Mouse (Mus musculus) heart, embryonic 13.5 days (tissue): Measurements from ENCODE around the gene Specc1. TPM values are rescaled to one million over a fixed set of nuclear protein-coding genes. Genes with fewer than 3 reads are reported as not detected.
"Not testable (repeated sequence)": the region's sequence is repeated elsewhere in the genome, so short reads cannot be mapped to it uniquely, and the experiment has no call there.

Source experiments
- ATAC-seq: fragments of 200-750 bp; cut with Nextera tagmentation; 2 replicates; pipeline ENCODE4 v1.8.0; 2017; ENCODE audit warnings: moderate TSS enrichment; ENCODE audit not compliant: insufficient number of reproducible peaks, low FRiP score, low TSS enrichment; ENCODE audit errors: extremely low read depth
- H3K27ac ChIP-seq: fragments of 300-500 bp; sonication (generic); replicated peaks from 2 replicates; pipeline ENCODE4 v1.5.1; 2015; ENCODE audit warnings: moderate library complexity, mild to moderate bottlenecking, inconsistent platforms
- H3K27me3 ChIP-seq: fragments of 300-500 bp; sonication (generic); replicated peaks from 2 replicates; pipeline ENCODE4 v1.6.1; 2015; ENCODE audit warnings: mild to moderate bottlenecking, inconsistent platforms
- H3K36me3 ChIP-seq: fragments of 300-500 bp; sonication (generic); 2 replicates; pipeline ENCODE4 v1.6.1; 2015; ENCODE audit warnings: mild to moderate bottlenecking, inconsistent platforms
- H3K4me1 ChIP-seq: fragments of 300-500 bp; sonication (generic); 2 replicates; pipeline ENCODE4 v1.6.1; 2015; ENCODE audit warnings: inconsistent platforms
- H3K4me2 ChIP-seq: fragments of 300-500 bp; sonication (generic); 2 replicates; pipeline ENCODE4 v1.6.1; 2015; ENCODE audit warnings: inconsistent platforms, mild to moderate bottlenecking, moderate library complexity
- H3K4me3 ChIP-seq: fragments of 300-500 bp; sonication (generic); 2 replicates; pipeline ENCODE4 v1.5.1; 2015; ENCODE audit warnings: moderate library complexity, mild to moderate bottlenecking, inconsistent platforms
- H3K9ac ChIP-seq: fragments of 300-500 bp; sonication (generic); 2 replicates; pipeline ENCODE4 v1.6.1; 2015; ENCODE audit warnings: inconsistent platforms, mild to moderate bottlenecking, moderate library complexity
- H3K9me3 ChIP-seq: fragments of 300-500 bp; sonication (generic); 2 replicates; pipeline ENCODE4 v1.6.1; 2016; ENCODE audit warnings: inconsistent platforms
- WGBS: fragments of 180-500 bp; shearing (Covaris S2); methylation state at CpG from one replicate; pipeline ENCODE4 v1.1.7; 2015; ENCODE audit warnings: mixed read lengths; 5-methylcytosine and 5-hydroxymethylcytosine counted together
- polyA plus RNA-seq: library from polyadenylated mRNA; unstranded; fragments of >200 nt; fragmentation: Nextera tagmentation; extraction: Ambion mirVana; gene quantifications from 2 replicates; pipeline ENCODE4 v1.2.1, GENCODE M21; 2015

Gene Specc1
- polyA plus RNA-seq, 1 experiment from 2014 or later: 13.1 TPM

DNA sequence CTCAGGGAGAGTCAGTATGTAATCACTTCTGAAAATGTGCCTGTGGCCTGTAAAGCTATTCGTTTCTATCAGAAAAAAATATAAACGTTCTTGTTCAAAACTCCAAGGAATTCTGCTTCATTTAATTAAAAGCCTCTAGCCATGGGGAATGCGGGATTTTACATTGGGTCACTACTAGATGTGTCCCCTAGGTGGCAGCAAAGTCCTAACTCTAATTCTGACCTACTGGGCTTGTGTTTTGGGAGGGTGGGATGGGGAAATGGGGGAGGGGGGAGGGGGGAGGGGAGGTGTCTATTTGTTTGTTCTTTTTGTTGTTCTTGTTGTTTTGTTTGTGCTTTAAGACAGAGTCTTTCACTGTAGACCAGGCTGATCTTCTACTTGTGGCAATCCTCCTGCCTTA, 7.2 kb upstream of the Specc1 start:
- Histone ChIP-seq H3K36me3 (no peaks in the 10 kb centered on the region), H3K9ac (no peak overlapping the region), H3K4me1 (no peaks in the 10 kb centered on the region), H3K4me3 (no peak overlapping the region), H3K27me3 (no peaks in the 10 kb centered on the region), H3K27ac (no peak overlapping the region), H3K9me3 (no peaks in the 10 kb centered on the region), H3K4me2 (no peak overlapping the region)
- 3% methylated on average over 3 of the region's 3 CpGs for WGBS
- ATAC-seq: no peak

- H3K27ac ChIP-seq: no peak overlapping the region
- no peak overlapping the region for H3K9ac ChIP-seq
- H3K36me3 ChIP-seq: no peaks in the 10 kb centered on the region
- H3K4me1 ChIP-seq: no peaks in the 10 kb centered on the region
- H3K4me2 ChIP-seq: no peak overlapping the region
- no peak for ATAC-seq
- 17% methylated on average over 10 of the region's 10 CpGs for WGBS
- no peaks in the 10 kb centered on the region for H3K9me3 ChIP-seq
- no peaks in the 10 kb centered on the region for H3K27me3 ChIP-seq
- no peak overlapping the region for H3K4me3 ChIP-seq
Measured at GRCm38 (mm10) chr11:61950632-61951031, 5.9 kb upstream of the Specc1 start.

DNA sequence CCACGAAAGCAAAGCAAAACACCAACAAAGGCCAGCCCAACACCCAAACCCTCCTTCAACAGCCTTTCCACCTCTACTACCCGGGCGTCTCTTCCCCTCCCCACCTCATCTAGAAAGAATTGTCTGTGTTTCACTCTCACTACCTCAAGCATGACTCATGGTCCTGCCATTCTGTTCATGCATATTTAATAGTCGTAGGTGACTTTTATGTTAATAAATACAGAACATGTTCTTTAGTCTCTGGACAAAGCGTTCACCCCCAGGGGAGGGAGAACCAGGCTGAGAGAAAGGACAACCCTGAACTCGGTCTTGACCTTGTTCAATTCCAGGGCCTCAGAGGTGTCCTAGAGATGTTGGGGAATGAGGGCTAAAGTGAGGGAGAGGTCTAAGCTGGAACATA, 1.4 kb upstream of the Specc1 start:
- no peak overlapping the region for H3K4me3 ChIP-seq
- no peak overlapping the region for H3K4me2 ChIP-seq
- no peaks in the 10 kb centered on the region for H3K36me3 ChIP-seq
- H3K27me3 ChIP-seq: peaks cover 26% of the 10 kb centered on the region
- H3K4me1 ChIP-seq: peaks cover 8% of the 10 kb centered on the region
- WGBS: 70% methylated on average over 6 of the region's 6 CpGs
- no peak overlapping the region for H3K27ac ChIP-seq
- no peaks in the 10 kb centered on the region for H3K9me3 ChIP-seq
- no peak overlapping the region for H3K9ac ChIP-seq
- no peak for ATAC-seq

DNA sequence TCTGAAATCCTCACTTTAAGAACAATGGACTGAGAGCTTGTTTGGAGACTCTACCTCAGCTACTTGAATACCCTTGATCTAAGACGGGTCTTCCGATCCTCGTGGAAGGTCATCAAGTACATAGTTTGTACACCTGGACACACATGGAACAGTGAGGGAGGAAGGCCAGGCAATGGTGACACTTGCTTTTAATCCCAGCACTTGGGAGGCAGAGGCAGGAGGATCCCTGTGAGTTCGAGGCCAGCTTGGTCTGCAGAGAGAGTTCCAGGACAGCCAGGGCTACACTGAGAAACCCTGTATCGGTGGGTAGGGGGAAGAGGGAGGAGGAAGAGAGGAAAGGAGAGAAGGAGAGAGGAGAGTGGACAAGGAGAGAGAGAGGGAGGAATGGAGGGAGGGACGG, 612 bp upstream of the Specc1 start:
- H3K4me3 ChIP-seq: peak overlapping the region; percentile 70; the same call in 1 of the 2 replicates
- WGBS: 70% methylated on average over 6 of the region's 6 CpGs
- no peak overlapping the region for H3K27ac ChIP-seq

DNA sequence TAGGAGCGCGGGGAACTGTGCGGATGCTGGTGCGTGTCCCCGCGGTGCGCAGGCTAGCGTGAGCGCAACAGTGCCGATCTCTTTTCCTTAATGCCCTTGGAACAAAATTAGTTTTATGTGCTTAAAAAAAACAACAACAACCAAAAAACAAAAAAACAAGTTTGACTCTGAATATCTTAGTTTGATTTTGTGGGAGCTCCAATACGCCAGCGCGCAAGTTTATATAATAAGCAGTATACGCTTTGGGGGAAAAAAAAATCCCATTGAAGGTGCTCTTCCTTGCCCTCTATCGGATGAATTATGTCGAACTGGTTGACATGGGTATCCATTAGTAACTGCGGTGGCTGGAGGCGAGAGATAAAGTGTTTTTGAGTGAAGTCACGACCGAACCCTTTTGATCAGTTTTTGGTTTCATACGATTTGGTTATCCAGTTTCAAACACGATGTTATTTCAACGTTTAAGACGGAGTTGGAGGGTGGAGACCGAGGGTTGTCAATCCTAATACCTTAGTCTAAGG, 792 bp downstream of the Specc1 start:
- H3K27me3 ChIP-seq: peaks cover 30% of the 10 kb centered on the region
- peak overlapping the region; percentile 78 for H3K9ac ChIP-seq
- H3K36me3 ChIP-seq: no peaks in the 10 kb centered on the region
- H3K4me1 ChIP-seq: peaks cover 8% of the 10 kb centered on the region
- peak overlapping the region; percentile 100 for H3K4me2 ChIP-seq
- ATAC-seq: no peak
- 5% methylated on average over 25 of the region's 25 CpGs for WGBS
- H3K9me3 ChIP-seq: no peaks in the 10 kb centered on the region
- H3K4me3 ChIP-seq: peak overlapping the region; percentile 70
- H3K27ac ChIP-seq: no peak overlapping the region

More for the DNA sequence above, 612 bp upstream of the Specc1 start:
- peaks cover 8% of the 10 kb centered on the region for H3K4me1 ChIP-seq
- H3K27me3 ChIP-seq: peaks cover 30% of the 10 kb centered on the region
- no peaks in the 10 kb centered on the region for H3K9me3 ChIP-seq
- no peak overlapping the region for H3K9ac ChIP-seq
- peak overlapping the region; percentile 100; the same call in 1 of the 2 replicates for H3K4me2 ChIP-seq
- H3K36me3 ChIP-seq: no peaks in the 10 kb centered on the region
- no peak for ATAC-seq

GRCm38 (mm10) chr11:61958706-61959105, 2.1 kb downstream of the Specc1 start:
- not testable (repeated sequence) for H3K4me2 ChIP-seq, H3K4me3 ChIP-seq, H3K9ac ChIP-seq, H3K27ac ChIP-seq, H3K9me3 ChIP-seq, ATAC-seq, H3K4me1 ChIP-seq, H3K36me3 ChIP-seq
- peaks cover 30% of the 10 kb centered on the region for H3K27me3 ChIP-seq
- 53% methylated on average over 6 of the region's 6 CpGs for WGBS

DNA sequence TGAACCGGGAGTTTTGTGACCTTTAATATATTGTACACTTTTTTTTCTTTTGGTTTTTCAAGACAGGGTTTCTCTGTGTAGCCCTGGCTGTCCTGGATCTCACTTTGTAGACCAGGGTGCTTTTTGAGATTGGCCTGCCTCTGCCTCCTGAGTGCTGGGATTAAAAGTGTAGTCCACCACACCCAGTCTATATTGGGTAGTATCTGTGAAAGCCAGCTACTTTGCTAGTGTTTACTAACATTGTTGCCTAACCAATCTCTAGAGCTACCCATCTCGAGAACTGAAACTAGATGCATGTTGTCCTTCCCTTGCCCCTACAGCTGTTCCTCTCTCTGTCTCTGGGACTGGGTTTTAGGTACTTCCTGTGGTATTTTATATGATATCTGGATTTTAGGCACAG, 3.5 kb downstream of the Specc1 start:
- no peak for ATAC-seq
- Histone ChIP-seq H3K9ac (no peak overlapping the region), H3K27ac (no peak overlapping the region)

GRCm38 (mm10) chr11:61962684-61963083, 6.1 kb downstream of the Specc1 start:
- Histone ChIP-seq H3K27me3 (peaks cover 23% of the 10 kb centered on the region), H3K9me3 (no peaks in the 10 kb centered on the region), H3K4me1 (no peaks in the 10 kb centered on the region), H3K9ac (no peak overlapping the region), H3K4me2 (no peak overlapping the region), H3K36me3 (no peaks in the 10 kb centered on the region), H3K27ac (no peak overlapping the region), H3K4me3 (no peak overlapping the region)
- WGBS: 55% methylated on average over 6 of the region's 6 CpGs
- ATAC-seq: no peak

More for the DNA sequence above, 3.5 kb downstream of the Specc1 start:
- Histone ChIP-seq H3K27me3 (peaks cover 33% of the 10 kb centered on the region), H3K9me3 (no peaks in the 10 kb centered on the region), H3K4me2 (no peak overlapping the region), H3K36me3 (no peaks in the 10 kb centered on the region), H3K4me1 (peaks cover 8% of the 10 kb centered on the region), H3K4me3 (no peak overlapping the region)
- 74% methylated on average over 2 of the region's 2 CpGs for WGBS

DNA sequence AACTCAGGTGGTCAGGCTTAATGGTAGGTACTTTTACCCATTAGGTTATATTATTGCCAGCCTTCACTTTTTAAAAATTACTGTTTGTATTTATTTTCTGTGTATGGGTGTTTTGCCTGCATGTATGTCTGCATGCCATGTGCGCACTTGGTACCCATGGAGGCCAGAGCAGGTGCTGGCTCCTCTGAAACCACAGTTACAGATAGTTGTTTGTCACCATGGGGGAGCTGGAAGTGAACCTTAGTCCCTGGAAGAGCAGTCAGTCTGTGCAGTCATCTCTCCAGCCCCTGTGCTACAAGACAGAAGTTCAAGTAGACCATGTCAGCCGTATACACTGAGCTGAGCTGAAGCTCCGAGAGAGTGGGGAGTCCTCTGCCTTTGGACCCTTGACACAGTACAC, 6.6 kb downstream of the Specc1 start:
- no peak overlapping the region for H3K4me3 ChIP-seq
- no peak overlapping the region for H3K4me2 ChIP-seq
- H3K27me3 ChIP-seq: peaks cover 18% of the 10 kb centered on the region
- no peaks in the 10 kb centered on the region for H3K4me1 ChIP-seq
- no peak overlapping the region for H3K27ac ChIP-seq
- WGBS: 79% methylated on average over 3 of the region's 3 CpGs
- no peak overlapping the region for H3K9ac ChIP-seq
- ATAC-seq: no peak
- H3K9me3 ChIP-seq: no peaks in the 10 kb centered on the region
- H3K36me3 ChIP-seq: no peaks in the 10 kb centered on the region

DNA sequence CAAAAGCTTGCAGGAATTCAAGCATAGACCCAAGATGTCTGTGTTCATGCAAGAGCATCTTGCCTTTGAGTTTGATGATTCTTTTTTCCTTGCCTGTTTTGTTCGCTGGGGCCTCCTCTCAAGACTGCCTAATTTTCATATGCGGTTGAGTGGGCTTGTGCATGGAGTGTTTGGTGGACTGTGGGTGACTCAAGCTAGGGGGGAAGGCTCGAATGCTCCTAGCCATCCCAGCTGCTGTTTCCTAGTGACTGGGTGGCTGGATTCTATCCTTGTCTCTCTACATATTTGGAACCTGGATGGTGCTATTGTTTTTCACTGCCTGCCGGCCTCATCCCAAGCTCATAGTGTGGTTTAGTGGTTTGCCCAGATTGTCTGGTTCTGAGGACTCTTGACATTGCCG, 8.0 kb downstream of the Specc1 start:
- H3K27ac ChIP-seq: no peak overlapping the region
- peaks cover 9% of the 10 kb centered on the region for H3K27me3 ChIP-seq
- H3K9ac ChIP-seq: no peak overlapping the region
- ATAC-seq: no peak
- H3K4me1 ChIP-seq: no peaks in the 10 kb centered on the region
- no peak overlapping the region for H3K4me2 ChIP-seq
- WGBS: 78% methylated on average over 5 of the region's 5 CpGs
- H3K36me3 ChIP-seq: no peaks in the 10 kb centered on the region
- H3K9me3 ChIP-seq: no peaks in the 10 kb centered on the region
- no peak overlapping the region for H3K4me3 ChIP-seq

GRCm38 (mm10) chr11:61967034-61967433, 10.5 kb downstream of the Specc1 start:
- WGBS: 73% methylated on average over 8 of the region's 8 CpGs
- H3K4me1 ChIP-seq: no peaks in the 10 kb centered on the region

DNA sequence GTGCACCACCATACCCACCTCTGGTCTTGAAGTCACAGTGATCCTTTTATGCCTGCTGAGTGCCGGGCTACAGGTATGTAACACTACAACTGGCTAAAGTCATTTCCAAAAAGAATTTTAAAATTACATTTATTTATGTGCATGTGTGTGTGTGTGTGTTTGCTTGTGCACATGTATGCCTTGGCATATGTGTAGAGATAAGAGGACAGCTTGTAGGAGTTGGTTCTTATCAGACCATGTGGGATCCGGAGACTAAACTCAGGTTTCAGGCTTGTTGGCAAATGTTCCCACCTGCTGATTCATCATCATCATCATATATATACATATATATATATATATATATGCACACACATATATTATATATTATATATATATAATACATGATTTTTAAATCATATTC, 12.3 kb downstream of the Specc1 start:
- H3K9me3 ChIP-seq: no peaks in the 10 kb centered on the region
- 77% methylated on average over 2 of the region's 2 CpGs for WGBS
- H3K27me3 ChIP-seq: peaks cover 5% of the 10 kb centered on the region; the same call in 1 of the 2 replicates
- no peak overlapping the region for H3K27ac ChIP-seq
- H3K36me3 ChIP-seq: no peaks in the 10 kb centered on the region
- H3K4me2 ChIP-seq: no peak overlapping the region
- no peak overlapping the region for H3K4me3 ChIP-seq
- no peak overlapping the region for H3K9ac ChIP-seq
- no peak for ATAC-seq
- peaks cover 1% of the 10 kb centered on the region for H3K4me1 ChIP-seq

More at GRCm38 (mm10) chr11:61967034-61967433, 10.5 kb downstream of the Specc1 start:
- Histone ChIP-seq H3K9ac (no peak overlapping the region), H3K4me2 (no peak overlapping the region), H3K36me3 (no peaks in the 10 kb centered on the region), H3K27ac (no peak overlapping the region), H3K9me3 (no peaks in the 10 kb centered on the region), H3K27me3 (peaks cover 3% of the 10 kb centered on the region; the same call in 1 of the 2 replicates), H3K4me3 (no peak overlapping the region)
- no peak for ATAC-seq
